Mouse (Mus musculus) G1E (cell line): ENCODE results near the gene Znrf1.

ENCODE experiments used
- CTCF ChIP-seq: IDR thresholded peaks from 2 replicates; pipeline ENCODE4 v1.5.1; 2012; ENCODE audit warnings: low read depth, low read length, inconsistent platforms, mixed read lengths
- GATA1 ChIP-seq: IDR thresholded peaks from 2 replicates; pipeline ENCODE4 v1.6.1; 2012; ENCODE audit warnings: borderline replicate concordance, low read length, inconsistent platforms, mixed read lengths

DNA sequence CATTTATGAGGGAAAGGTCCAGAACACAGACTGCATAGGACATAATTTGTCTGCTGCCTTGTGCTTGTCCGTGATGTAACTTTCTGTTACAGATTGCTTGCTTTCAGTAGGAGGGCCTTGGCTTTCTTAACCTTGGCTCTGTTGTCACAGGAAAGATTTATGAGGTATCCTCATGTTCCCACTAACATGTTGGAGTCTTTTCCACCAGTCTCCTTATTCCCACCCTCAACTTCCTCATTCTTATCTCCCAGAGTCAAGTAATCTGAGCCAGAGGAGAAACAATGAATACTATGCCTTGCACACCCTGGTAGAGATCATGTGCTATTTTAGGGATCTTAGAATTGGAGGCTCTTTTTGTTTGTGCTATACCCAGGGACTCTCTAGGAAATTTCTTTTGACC lies 61.4 kb downstream of the Znrf1 start:
- TF ChIP-seq CTCF (no peak), GATA1 (no peak)
